Mouse (Mus musculus): ENCODE results near the gene Tmem41b. TPM values are rescaled to one million over a fixed set of nuclear protein-coding genes. Genes with fewer than 3 reads are reported as not detected.
A peak's percentile ranks its signal among the peaks of the same experiment; 100 is the strongest.

The Tmem41b gene
- polyA plus RNA-seq, 1 experiment from 2014 or later: 81.9 TPM

GRCm38 (mm10) chr7:109968924-109969450 lies 17.7 kb downstream of the Tmem41b start:
- H3K4me2 ChIP-seq (replicated peaks): no peak overlapping the region
- H3K27ac ChIP-seq: peak overlapping the region; percentile 67
- H3K4me1 ChIP-seq (replicated peaks): 0 out of 2 replicates have a peak, but pooled peaks cover 4% of the 10 kb centered on the region
- H3K9ac ChIP-seq: no peak overlapping the region
- no peak overlapping the region for H3K4me3 ChIP-seq (replicated peaks)
- no peaks in the 10 kb centered on the region for H3K27me3 ChIP-seq (replicated peaks)
- H3K36me3 ChIP-seq: 0 out of 2 replicates have a peak, but pooled peaks cover 3% of the 10 kb centered on the region
- ATAC-seq: peak; percentile 72
- no peaks in the 10 kb centered on the region for H3K9me3 ChIP-seq
- 7% methylated on average over 2 of the region's 2 CpGs for WGBS

GRCm38 (mm10) chr7:109967805-109968579 lies 18.7 kb downstream of the Tmem41b start:
- Histone ChIP-seq H3K36me3 (0 out of 2 replicates have a peak, but pooled peaks cover 3% of the 10 kb centered on the region), H3K27ac (peak overlapping the region; percentile 45; the same call in 1 of the 2 replicates), H3K27me3 (replicated peaks) (no peaks in the 10 kb centered on the region), H3K4me2 (replicated peaks) (no peak overlapping the region), H3K4me3 (replicated peaks) (no peak overlapping the region), H3K9me3 (no peaks in the 10 kb centered on the region), H3K4me1 (replicated peaks) (0 out of 2 replicates have a peak, but pooled peaks cover 4% of the 10 kb centered on the region), H3K9ac (no peak overlapping the region)
- WGBS: 60% methylated on average over 11 of the region's 11 CpGs
- peak; percentile 57 for ATAC-seq

GRCm38 (mm10) chr7:109965658-109966057 lies 21.1 kb downstream of the Tmem41b start:
- Histone ChIP-seq H3K36me3 (no peaks in the 10 kb centered on the region), H3K4me1 (replicated peaks) (peaks cover 4% of the 10 kb centered on the region; the same call in 1 of the 2 replicates), H3K4me3 (replicated peaks) (no peak overlapping the region), H3K27me3 (replicated peaks) (no peaks in the 10 kb centered on the region), H3K9me3 (no peaks in the 10 kb centered on the region), H3K9ac (no peak overlapping the region), H3K4me2 (replicated peaks) (no peak overlapping the region), H3K27ac (no peak overlapping the region)
- no peak for ATAC-seq

GRCm38 (mm10) chr7:109963707-109964106 lies 23.0 kb downstream of the Tmem41b start:
- WGBS: 91% methylated on average over 4 of the region's 4 CpGs
- H3K27me3 ChIP-seq (replicated peaks): no peaks in the 10 kb centered on the region

GRCm38 (mm10) chr7:109962596-109962995 lies 24.1 kb downstream of the Tmem41b start:
- H3K4me1 ChIP-seq (replicated peaks): peaks cover 3% of the 10 kb centered on the region; the same call in 1 of the 2 replicates
- H3K4me2 ChIP-seq (replicated peaks): no peak overlapping the region
- WGBS: 79% methylated on average over 4 of the region's 4 CpGs
- H3K9me3 ChIP-seq: no peaks in the 10 kb centered on the region
- no peak overlapping the region for H3K27ac ChIP-seq
- no peaks in the 10 kb centered on the region for H3K27me3 ChIP-seq (replicated peaks)
- no peak for ATAC-seq
- no peaks in the 10 kb centered on the region for H3K36me3 ChIP-seq
- H3K9ac ChIP-seq: no peak overlapping the region
- no peak overlapping the region for H3K4me3 ChIP-seq (replicated peaks)

More at GRCm38 (mm10) chr7:109963707-109964106, 23.0 kb downstream of the Tmem41b start:
- Histone ChIP-seq H3K9me3 (no peaks in the 10 kb centered on the region), H3K4me1 (replicated peaks) (peaks cover 4% of the 10 kb centered on the region; the same call in 1 of the 2 replicates), H3K36me3 (no peaks in the 10 kb centered on the region), H3K4me3 (replicated peaks) (no peak overlapping the region), H3K4me2 (replicated peaks) (no peak overlapping the region), H3K27ac (no peak overlapping the region), H3K9ac (no peak overlapping the region)
- no peak for ATAC-seq

GRCm38 (mm10) chr7:109961570-109961969 lies 25.2 kb downstream of the Tmem41b start:
- 70% methylated on average over 2 of the region's 2 CpGs for WGBS
- Histone ChIP-seq H3K4me1 (replicated peaks) (peaks cover 3% of the 10 kb centered on the region; the same call in 1 of the 2 replicates), H3K4me2 (replicated peaks) (no peak overlapping the region), H3K9ac (no peak overlapping the region), H3K27me3 (replicated peaks) (no peaks in the 10 kb centered on the region), H3K4me3 (replicated peaks) (no peak overlapping the region), H3K36me3 (no peaks in the 10 kb centered on the region), H3K27ac (no peak overlapping the region), H3K9me3 (no peaks in the 10 kb centered on the region)
- ATAC-seq: no peak

- 10% methylated on average over 13 of the region's 13 CpGs for WGBS
- ATAC-seq: no peak; the same call in 1 of the 2 replicates
These were observed 26.0 kb downstream of the Tmem41b start for GRCm38 (mm10) chr7:109960613-109961154.

GRCm38 (mm10) chr7:109959716-109960612 lies 26.8 kb downstream of the Tmem41b start, which contains the start of gene Dennd5a:
TSS of gene Dennd5a (minus strand) at chr7:109960470.
- H3K36me3 ChIP-seq: no peaks in the 10 kb centered on the region
- H3K4me1 ChIP-seq (replicated peaks): peaks cover 3% of the 10 kb centered on the region; the same call in 1 of the 2 replicates
- H3K4me2 ChIP-seq (replicated peaks): peak within 1 kb of the TSS; percentile 83
- WGBS: under 1% methylated on average over 104 of the region's 107 CpGs
- no peaks in the 10 kb centered on the region for H3K9me3 ChIP-seq
- H3K27ac ChIP-seq: peak within 1 kb of the TSS; percentile 93
- H3K4me3 ChIP-seq (replicated peaks): peak within 1 kb of the TSS; percentile 88
- peak; percentile 91 for ATAC-seq
- no peaks in the 10 kb centered on the region for H3K27me3 ChIP-seq (replicated peaks)
- H3K9ac ChIP-seq: peak within 1 kb of the TSS; percentile 91

More at GRCm38 (mm10) chr7:109960613-109961154, 26.0 kb downstream of the Tmem41b start:
- peak overlapping the region; percentile 83 for H3K4me2 ChIP-seq (replicated peaks)
- peaks cover 3% of the 10 kb centered on the region; the same call in 1 of the 2 replicates for H3K4me1 ChIP-seq (replicated peaks)
- no peaks in the 10 kb centered on the region for H3K27me3 ChIP-seq (replicated peaks)
- peak overlapping the region; percentile 88 for H3K4me3 ChIP-seq (replicated peaks)
- no peaks in the 10 kb centered on the region for H3K9me3 ChIP-seq
- peak overlapping the region; percentile 91 for H3K9ac ChIP-seq
- peak overlapping the region; percentile 93 for H3K27ac ChIP-seq
- no peaks in the 10 kb centered on the region for H3K36me3 ChIP-seq

GRCm38 (mm10) chr7:109958843-109959715 lies 27.6 kb downstream of the Tmem41b start:
- ATAC-seq: no peak; the same call in 1 of the 2 replicates
- Histone ChIP-seq H3K4me3 (replicated peaks) (peak overlapping the region; percentile 88), H3K27ac (peak overlapping the region; percentile 93), H3K27me3 (replicated peaks) (no peaks in the 10 kb centered on the region), H3K4me1 (replicated peaks) (peaks cover 3% of the 10 kb centered on the region), H3K9ac (peak overlapping the region; percentile 91), H3K36me3 (no peaks in the 10 kb centered on the region), H3K9me3 (no peaks in the 10 kb centered on the region), H3K4me2 (replicated peaks) (peak overlapping the region; percentile 83)
- 4% methylated on average over 18 of the region's 18 CpGs for WGBS

- Histone ChIP-seq H3K9ac (peak overlapping the region; percentile 91; the same call in 1 of the 2 replicates), H3K4me2 (replicated peaks) (peak overlapping the region; percentile 83), H3K4me1 (replicated peaks) (peaks cover 3% of the 10 kb centered on the region), H3K27me3 (replicated peaks) (no peaks in the 10 kb centered on the region), H3K9me3 (no peaks in the 10 kb centered on the region), H3K4me3 (replicated peaks) (peak overlapping the region; percentile 88; the same call in 1 of the 2 replicates), H3K36me3 (no peaks in the 10 kb centered on the region), H3K27ac (no peak overlapping the region)
- ATAC-seq: no peak
- 72% methylated on average over 8 of the region's 8 CpGs for WGBS
These were observed 28.5 kb downstream of the Tmem41b start for GRCm38 (mm10) chr7:109957996-109958789.
